Mouse (Mus musculus): ENCODE data around the gene Btbd11. TPM values are rescaled to one million over a fixed set of nuclear protein-coding genes. Genes with fewer than 3 reads are reported as not detected.

Btbd11 gene
- 2.0 and 2.2 TPM in 2 replicates for polyA plus RNA-seq (2012; rRNA removed)

GRCm38 (mm10) chr10:85386605-85387218, at the start of gene Btbd11:
TSS of gene Btbd11 (plus strand) at chr10:85386814.

Other genes with a start within 250 kb of the Btbd11 start
- 2.7 and 4.3 TPM in 2 replicates for gene Cry1, start 201.8 kb upstream of the Btbd11 start, polyA plus RNA-seq (2012; rRNA removed)

Data from stomach, adult 2 months (tissue).